Mouse (Mus musculus) kidney, postnatal 0 days (tissue): ENCODE data around the gene Ssh2. TPM values are rescaled to one million over a fixed set of nuclear protein-coding genes. Genes with fewer than 3 reads are reported as not detected.
"Not testable (repeated sequence)": the region's sequence is repeated elsewhere in the genome, so short reads cannot be mapped to it uniquely, and the experiment has no call there.

ENCODE experiments used
- ATAC-seq: fragments of 200-750 bp; cut with Nextera tagmentation; replicated peaks from 2 replicates; pipeline ENCODE4 v1.8.0; 2017; ENCODE audit warnings: low read depth, moderate number of reproducible peaks, moderate TSS enrichment, moderate library complexity; ENCODE audit not compliant: low FRiP score
- DNase-seq: peaks from one replicate; pipeline ENCODE4 v3.0.0-alpha.2; 2016; ENCODE audit warnings: low spot score
- H3K27ac ChIP-seq: fragments of 300-500 bp; sonication (generic); 2 replicates; pipeline ENCODE4 v1.5.1; 2014; ENCODE audit warnings: mild to moderate bottlenecking
- H3K27me3 ChIP-seq: fragments of 300-500 bp; sonication (generic); 2 replicates; pipeline ENCODE4 v1.6.1; 2014; ENCODE audit warnings: low read length, mixed read lengths; ENCODE audit not compliant: insufficient read depth
- H3K36me3 ChIP-seq: fragments of 300-500 bp; sonication (generic); 2 replicates; pipeline ENCODE4 v1.6.1; 2014; ENCODE audit warnings: low read length, mixed read lengths; ENCODE audit not compliant: insufficient read depth
- H3K4me1 ChIP-seq: fragments of 300-500 bp; sonication (generic); replicated peaks from 2 replicates; pipeline ENCODE4 v1.6.1; 2014; ENCODE audit warnings: antibody characterized with exemption, low read length, mixed read lengths; ENCODE audit not compliant: insufficient read depth
- H3K4me2 ChIP-seq: fragments of 300-500 bp; sonication (generic); 2 replicates; pipeline ENCODE4 v1.6.1; 2014; ENCODE audit warnings: mild to moderate bottlenecking, low read length, moderate library complexity, mixed read lengths
- H3K4me3 ChIP-seq: fragments of 300-500 bp; sonication (generic); replicated peaks from 2 replicates; pipeline ENCODE4 v1.5.1; 2014; ENCODE audit warnings: low read depth, low read length
- H3K9ac ChIP-seq: fragments of 300-500 bp; sonication (generic); 2 replicates; pipeline ENCODE4 v1.6.1; 2014; ENCODE audit warnings: low read depth, low read length
- H3K9me3 ChIP-seq: fragments of 300-500 bp; sonication (generic); replicated peaks from 2 replicates; pipeline ENCODE4 v1.6.1; 2016; ENCODE audit warnings: low read length, inconsistent platforms, mixed read lengths
- CTCF ChIP-seq: IDR thresholded peaks from 2 replicates; pipeline ENCODE4 v1.5.1; 2016; ENCODE audit warnings: antibody characterized with exemption, low read depth, mild to moderate bottlenecking, moderate library complexity
- WGBS: fragments of 180-500 bp; shearing (Covaris S2); extraction: QIAGEN DNeasy Blood & Tissue Kit; methylation state at CpG from one replicate; pipeline ENCODE4 v1.1.7; 2014; 5-methylcytosine and 5-hydroxymethylcytosine counted together
- polyA plus RNA-seq: library from polyadenylated mRNA; unstranded; fragments of >200 nt; fragmentation: Nextera tagmentation; extraction: Ambion mirVana; gene quantifications from 2 replicates; pipeline ENCODE4 v1.2.1, GENCODE M21; 2015

Ssh2 gene
- polyA plus RNA-seq, 1 experiment from 2014 or later: 3.9 TPM

GRCm38 (mm10) chr11:77280219-77280618 is 64.1 kb downstream of the Ssh2 start:
- no peak overlapping the region for H3K9ac ChIP-seq
- ATAC-seq (no peak), DNase-seq (no peak)
- 79% methylated on average over 1 of the region's 1 CpGs for WGBS
- no peaks in the 10 kb centered on the region for H3K27me3 ChIP-seq
- H3K4me2 ChIP-seq: no peak overlapping the region
- H3K9me3 ChIP-seq: no peaks in the 10 kb centered on the region
- H3K27ac ChIP-seq: no peak overlapping the region
- TF ChIP-seq CTCF: no peak
- H3K36me3 ChIP-seq: no peaks in the 10 kb centered on the region
- H3K4me3 ChIP-seq: no peak overlapping the region
- H3K4me1 ChIP-seq: no peaks in the 10 kb centered on the region

GRCm38 (mm10) chr11:77291447-77291846 is 75.4 kb downstream of the Ssh2 start:
- no peaks in the 10 kb centered on the region for H3K9me3 ChIP-seq
- H3K27ac ChIP-seq: no peak overlapping the region
- no peak for ATAC-seq
- DNase-seq: no peak
- TF ChIP-seq CTCF: no peak
- no peaks in the 10 kb centered on the region for H3K27me3 ChIP-seq
- H3K4me1 ChIP-seq: no peaks in the 10 kb centered on the region
- H3K4me3 ChIP-seq: no peak overlapping the region
- no peak overlapping the region for H3K4me2 ChIP-seq
- WGBS: 68% methylated on average over 4 of the region's 4 CpGs
- H3K36me3 ChIP-seq: no peaks in the 10 kb centered on the region
- H3K9ac ChIP-seq: no peak overlapping the region

- H3K27me3 ChIP-seq, H3K27ac ChIP-seq, H3K4me3 ChIP-seq, ATAC-seq, H3K9me3 ChIP-seq, H3K36me3 ChIP-seq, H3K4me1 ChIP-seq, DNase-seq, H3K9ac ChIP-seq, H3K4me2 ChIP-seq: not testable (repeated sequence)
- WGBS: 96% methylated on average over 9 of the region's 11 CpGs
Observed at GRCm38 (mm10) chr11:77293673-77294072, 77.6 kb downstream of the Ssh2 start.

- Histone ChIP-seq H3K27me3 (no peaks in the 10 kb centered on the region), H3K27ac (no peak overlapping the region), H3K4me2 (no peak overlapping the region), H3K4me3 (no peak overlapping the region), H3K4me1 (no peaks in the 10 kb centered on the region), H3K9me3 (no peaks in the 10 kb centered on the region), H3K36me3 (no peaks in the 10 kb centered on the region), H3K9ac (no peak overlapping the region)
- no peak for TF ChIP-seq CTCF
- WGBS: 56% methylated on average over 1 of the region's 1 CpGs
- DNase-seq (peak; percentile 32), ATAC-seq (no peak)
Observed at GRCm38 (mm10) chr11:77297246-77297645, 81.2 kb downstream of the Ssh2 start.

GRCm38 (mm10) chr11:77307205-77307604 is 91.1 kb downstream of the Ssh2 start:
- Histone ChIP-seq H3K4me3 (no peak overlapping the region), H3K9ac (no peak overlapping the region), H3K27ac (no peak overlapping the region), H3K36me3 (no peaks in the 10 kb centered on the region), H3K9me3 (no peaks in the 10 kb centered on the region), H3K4me1 (no peaks in the 10 kb centered on the region), H3K4me2 (no peak overlapping the region), H3K27me3 (no peaks in the 10 kb centered on the region)
- no peak for DNase-seq
- WGBS: 88% methylated on average over 3 of the region's 3 CpGs
- TF ChIP-seq CTCF: no peak
- ATAC-seq: no peak

- Histone ChIP-seq H3K4me2 (no peak overlapping the region), H3K27ac (no peak overlapping the region), H3K36me3 (no peaks in the 10 kb centered on the region), H3K4me3 (no peak overlapping the region), H3K9ac (no peak overlapping the region), H3K27me3 (no peaks in the 10 kb centered on the region), H3K9me3 (no peaks in the 10 kb centered on the region), H3K4me1 (no peaks in the 10 kb centered on the region)
- DNase-seq (peak; percentile 87), ATAC-seq (no peak)
- 0% methylated on average over 1 of the region's 1 CpGs for WGBS
- peak; percentile 89 for TF ChIP-seq CTCF
Observed at GRCm38 (mm10) chr11:77308533-77308932, 92.4 kb downstream of the Ssh2 start.

GRCm38 (mm10) chr11:77317721-77318477 is 101.8 kb downstream of the Ssh2 start:
- Histone ChIP-seq H3K4me1 (no peaks in the 10 kb centered on the region), H3K27me3 (no peaks in the 10 kb centered on the region), H3K27ac (no peak overlapping the region), H3K4me3 (no peak overlapping the region), H3K36me3 (no peaks in the 10 kb centered on the region), H3K4me2 (no peak overlapping the region), H3K9ac (no peak overlapping the region), H3K9me3 (no peaks in the 10 kb centered on the region)
- ATAC-seq (no peak), DNase-seq (peak; percentile 77)
- WGBS: 42% methylated on average over 3 of the region's 3 CpGs
- peak; percentile 64 for TF ChIP-seq CTCF
